Mouse (Mus musculus) kidney, adult 9 months (tissue): Measurements from ENCODE around the gene Gm20388.
A peak's percentile ranks its signal among the peaks of the same experiment; 100 is the strongest.

Source experiments
- DNase-seq: peaks from one replicate; pipeline ENCODE4 v3.0.0; 2022

Gm20388 gene

GRCm38 (mm10) chr8:122325196-122325595 lies 2414.6 kb downstream of the Gm20388 start:
- DNase-seq: no peak

GRCm38 (mm10) chr8:122326114-122326542 lies 2415.5 kb downstream of the Gm20388 start:
- no peak for DNase-seq

GRCm38 (mm10) chr8:122329072-122329471 lies 2418.4 kb downstream of the Gm20388 start:
- no peak for DNase-seq

GRCm38 (mm10) chr8:122329553-122330239 lies 2419.1 kb downstream of the Gm20388 start:
- no peak for DNase-seq

- no peak for DNase-seq
These were observed 2419.9 kb downstream of the Gm20388 start for GRCm38 (mm10) chr8:122330446-122331133.

GRCm38 (mm10) chr8:122331134-122331523 lies 2420.5 kb downstream of the Gm20388 start:
- peak; percentile 64 for DNase-seq

GRCm38 (mm10) chr8:122332753-122333506 lies 2422.3 kb downstream of the Gm20388 start:
- DNase-seq: peak; percentile 88

- no peak for DNase-seq
These were observed 2422.9 kb downstream of the Gm20388 start for GRCm38 (mm10) chr8:122333531-122333930.

- DNase-seq: no peak
These were observed 2424.3 kb downstream of the Gm20388 start for GRCm38 (mm10) chr8:122334791-122335490.

- peak; percentile 32 for DNase-seq
These were observed 2425.1 kb downstream of the Gm20388 start for GRCm38 (mm10) chr8:122335638-122336250.

GRCm38 (mm10) chr8:122336251-122336910 lies 2425.7 kb downstream of the Gm20388 start:
- DNase-seq: peak; percentile 55

- no peak for DNase-seq
These were observed 2428.2 kb downstream of the Gm20388 start for GRCm38 (mm10) chr8:122338852-122339251.

GRCm38 (mm10) chr8:122340761-122341160 lies 2430.1 kb downstream of the Gm20388 start:
- no peak for DNase-seq

- no peak for DNase-seq
These were observed 2431.1 kb downstream of the Gm20388 start for GRCm38 (mm10) chr8:122341790-122342189.

- DNase-seq: no peak
These were observed 2431.7 kb downstream of the Gm20388 start for GRCm38 (mm10) chr8:122342362-122342761.

- peak; percentile 43 for DNase-seq
These were observed 2432.2 kb downstream of the Gm20388 start for GRCm38 (mm10) chr8:122342806-122343209.

GRCm38 (mm10) chr8:122343341-122343740 lies 2432.7 kb downstream of the Gm20388 start:
- DNase-seq: no peak

GRCm38 (mm10) chr8:122343758-122344157 lies 2433.1 kb downstream of the Gm20388 start:
- DNase-seq: peak; percentile 21

- DNase-seq: no peak
These were observed 2433.6 kb downstream of the Gm20388 start for GRCm38 (mm10) chr8:122344219-122344618.

- DNase-seq: no peak
These were observed 2434.8 kb downstream of the Gm20388 start for GRCm38 (mm10) chr8:122345181-122346095.
